Mouse (Mus musculus): ENCODE results near the gene Chek1. TPM values are rescaled to one million over a fixed set of nuclear protein-coding genes. Genes with fewer than 3 reads are reported as not detected.
A peak's percentile ranks its signal among the peaks of the same experiment; 100 is the strongest.

The Chek1 gene
- total and polyA plus RNA-seq, 2 experiments from 2014 or later, result 4.3 to 5.1 TPM

- Histone ChIP-seq H3K27me3 (ENCODE audit: insufficient read depth, low read length) (no peaks in the 10 kb centered on the region), H3K36me3 (ENCODE audit: insufficient read depth, low read length) (0 out of 2 replicates have a peak, but pooled peaks cover 4% of the 10 kb centered on the region), H3K9me3 (ENCODE audit: low read length) (no peaks in the 10 kb centered on the region), H3K4me1 (ENCODE audit: insufficient read depth, low read length) (peaks cover 7% of the 10 kb centered on the region; the same call in 1 of the 2 replicates), H3K9ac (replicated peaks; ENCODE audit: low read length) (peak overlapping the region; percentile 56), H3K27ac (peak overlapping the region; percentile 65), H3K4me2 (ENCODE audit: low read depth, low read length) (peak overlapping the region; percentile 96), H3K4me3 (ENCODE audit: low read length) (peak overlapping the region; percentile 50)
- TF ChIP-seq CTCF (IDR thresholded peaks at IDR 0.05; ENCODE audit: low read depth), result no peak
- ATAC-seq (peak; percentile 94), DNase-seq (ENCODE audit: low spot score) (peak; percentile 96)
- WGBS, result under 1% methylated on average over 52 of the region's 53 CpGs
Observed at GRCm38 (mm10) chr9:36726131-36727033, 483 bp downstream of the Chek1 start.

- Histone ChIP-seq H3K4me2 (ENCODE audit: low read depth, low read length) (no peak overlapping the region), H3K4me3 (ENCODE audit: low read length) (no peak overlapping the region), H3K27ac (no peak overlapping the region), H3K27me3 (ENCODE audit: insufficient read depth, low read length) (no peaks in the 10 kb centered on the region), H3K9ac (replicated peaks; ENCODE audit: low read length) (no peak overlapping the region), H3K9me3 (ENCODE audit: low read length) (no peaks in the 10 kb centered on the region), H3K4me1 (ENCODE audit: insufficient read depth, low read length) (no peaks in the 10 kb centered on the region), H3K36me3 (ENCODE audit: insufficient read depth, low read length) (no peaks in the 10 kb centered on the region)
- DNase-seq (ENCODE audit: low spot score), result peak; percentile 48
- TF ChIP-seq CTCF (IDR thresholded peaks at IDR 0.05; ENCODE audit: low read depth), result peak; percentile 51
- WGBS, result 65% methylated on average over 3 of the region's 3 CpGs
- no peak for ATAC-seq
Observed at GRCm38 (mm10) chr9:36716624-36717023, 10.2 kb downstream of the Chek1 start.

DNA sequence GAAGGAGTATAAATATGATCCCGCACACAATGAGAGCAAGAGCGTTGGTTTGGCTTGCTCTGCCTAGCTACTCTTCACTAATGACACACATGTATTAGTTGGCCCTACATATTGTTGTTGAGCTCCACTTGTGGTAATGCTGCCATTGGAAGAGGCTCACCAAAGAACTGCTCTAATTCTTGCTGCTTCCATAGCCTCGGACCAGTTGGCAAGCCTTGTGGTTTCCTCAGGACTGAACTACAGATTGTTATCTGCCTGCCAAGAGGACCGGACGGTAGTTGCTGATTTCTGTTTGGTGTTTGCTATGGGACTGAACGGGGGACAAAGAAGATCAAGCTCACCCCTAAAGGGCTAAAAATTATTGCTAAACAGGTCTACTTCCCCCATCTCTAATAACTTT, 19.6 kb downstream of the Chek1 start:
- H3K36me3 ChIP-seq (ENCODE audit: insufficient read depth, low read length), result no peaks in the 10 kb centered on the region
- H3K4me2 ChIP-seq (ENCODE audit: low read depth, low read length), result no peak overlapping the region
- DNase-seq (ENCODE audit: low spot score), result no peak
- H3K9ac ChIP-seq (replicated peaks; ENCODE audit: low read length), result no peak overlapping the region
- no peak overlapping the region for H3K27ac ChIP-seq
- no peaks in the 10 kb centered on the region for H3K9me3 ChIP-seq (ENCODE audit: low read length)
- WGBS, result 93% methylated on average over 6 of the region's 6 CpGs
- TF ChIP-seq CTCF (IDR thresholded peaks at IDR 0.05; ENCODE audit: low read depth), result no peak
- ATAC-seq, result no peak
- H3K27me3 ChIP-seq (ENCODE audit: insufficient read depth, low read length), result no peaks in the 10 kb centered on the region
- no peak overlapping the region for H3K4me3 ChIP-seq (ENCODE audit: low read length)
- no peaks in the 10 kb centered on the region for H3K4me1 ChIP-seq (ENCODE audit: insufficient read depth, low read length)

DNA sequence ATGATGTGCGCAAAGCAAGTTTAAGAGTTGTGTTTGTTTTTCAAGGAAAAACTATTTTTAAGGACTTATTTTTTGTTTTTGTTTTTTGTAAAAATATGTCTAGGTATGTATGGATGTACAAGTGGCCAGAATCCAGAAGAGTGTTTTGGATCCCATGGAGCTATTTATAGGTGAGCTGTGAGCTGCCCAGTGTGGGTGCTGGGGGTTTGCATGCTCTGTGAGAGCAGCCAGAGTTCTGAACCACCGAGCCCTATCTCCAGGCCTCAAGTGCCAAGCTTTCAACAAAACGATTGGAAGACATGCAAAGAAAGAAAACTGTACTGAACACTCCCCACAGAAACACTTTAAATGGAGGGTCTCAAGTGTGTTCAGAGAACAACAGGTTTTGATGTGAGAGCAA, 20.9 kb downstream of the Chek1 start:
- no peak for DNase-seq (ENCODE audit: low spot score)
- 90% methylated on average over 3 of the region's 3 CpGs for WGBS
- Histone ChIP-seq H3K27ac (no peak overlapping the region), H3K9me3 (ENCODE audit: low read length) (no peaks in the 10 kb centered on the region), H3K4me3 (ENCODE audit: low read length) (no peak overlapping the region), H3K27me3 (ENCODE audit: insufficient read depth, low read length) (no peaks in the 10 kb centered on the region), H3K4me1 (ENCODE audit: insufficient read depth, low read length) (no peaks in the 10 kb centered on the region), H3K4me2 (ENCODE audit: low read depth, low read length) (no peak overlapping the region), H3K36me3 (ENCODE audit: insufficient read depth, low read length) (no peaks in the 10 kb centered on the region), H3K9ac (replicated peaks; ENCODE audit: low read length) (no peak overlapping the region)
- no peak for ATAC-seq
- no peak for TF ChIP-seq CTCF (IDR thresholded peaks at IDR 0.05; ENCODE audit: low read depth)

DNA sequence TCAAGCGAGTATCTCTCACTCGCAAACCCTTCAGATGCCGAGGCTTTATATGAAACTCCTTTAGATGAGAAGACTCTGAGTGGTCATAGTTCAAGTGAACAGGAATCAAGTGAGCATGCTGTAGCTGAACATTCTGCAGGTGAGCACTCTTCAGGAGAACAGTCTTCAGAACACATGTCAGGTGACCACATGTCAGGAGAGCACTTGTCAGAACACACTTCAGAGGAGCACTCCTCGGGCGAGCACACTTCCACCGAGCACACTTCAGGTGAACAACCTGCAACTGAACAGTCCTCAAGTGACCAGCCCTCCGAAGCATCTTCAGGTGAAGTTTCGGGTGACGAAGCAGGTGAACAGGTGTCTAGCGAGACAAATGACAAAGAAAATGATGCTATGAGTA, 32.6 kb downstream of the Chek1 start:
- Histone ChIP-seq H3K9ac (replicated peaks; ENCODE audit: low read length) (no peak overlapping the region), H3K27me3 (ENCODE audit: insufficient read depth, low read length) (no peaks in the 10 kb centered on the region), H3K4me1 (ENCODE audit: insufficient read depth, low read length) (no peaks in the 10 kb centered on the region), H3K4me2 (ENCODE audit: low read depth, low read length) (no peak overlapping the region), H3K4me3 (ENCODE audit: low read length) (no peak overlapping the region), H3K9me3 (ENCODE audit: low read length) (no peaks in the 10 kb centered on the region), H3K36me3 (ENCODE audit: insufficient read depth, low read length) (no peaks in the 10 kb centered on the region), H3K27ac (no peak overlapping the region)
- 93% methylated on average over 10 of the region's 10 CpGs for WGBS
- no peak for TF ChIP-seq CTCF (IDR thresholded peaks at IDR 0.05; ENCODE audit: low read depth)
- DNase-seq (ENCODE audit: low spot score) (no peak), ATAC-seq (no peak)

GRCm38 (mm10) chr9:36692920-36693319, 33.9 kb downstream of the Chek1 start, which contains the start of gene Acrv1:
Gene Acrv1 (plus strand): TSS chr9:36693220.
- H3K27me3 ChIP-seq (ENCODE audit: insufficient read depth, low read length), result no peaks in the 10 kb centered on the region
- no peaks in the 10 kb centered on the region for H3K4me1 ChIP-seq (ENCODE audit: insufficient read depth, low read length)
- WGBS, result 70% methylated on average over 1 of the region's 1 CpGs
- no peak within 1 kb of the TSS for H3K4me2 ChIP-seq (ENCODE audit: low read depth, low read length)
- ATAC-seq (no peak), DNase-seq (ENCODE audit: low spot score) (no peak)
- no peaks in the 10 kb centered on the region for H3K36me3 ChIP-seq (ENCODE audit: insufficient read depth, low read length)
- no peak within 1 kb of the TSS for H3K9ac ChIP-seq (replicated peaks; ENCODE audit: low read length)
- no peaks in the 10 kb centered on the region for H3K9me3 ChIP-seq (ENCODE audit: low read length)
- no peak for TF ChIP-seq CTCF (IDR thresholded peaks at IDR 0.05; ENCODE audit: low read depth)
- H3K4me3 ChIP-seq (ENCODE audit: low read length), result no peak within 1 kb of the TSS
- H3K27ac ChIP-seq, result no peak within 1 kb of the TSS

GRCm38 (mm10) chr9:36687329-36687728, 39.5 kb downstream of the Chek1 start:
- no peaks in the 10 kb centered on the region for H3K9me3 ChIP-seq (ENCODE audit: low read length)
- no peak overlapping the region for H3K4me3 ChIP-seq (ENCODE audit: low read length)
- H3K36me3 ChIP-seq (ENCODE audit: insufficient read depth, low read length), result no peaks in the 10 kb centered on the region
- H3K9ac ChIP-seq (replicated peaks; ENCODE audit: low read length), result no peak overlapping the region
- DNase-seq (ENCODE audit: low spot score) (peak; percentile 39), ATAC-seq (no peak)
- no peak for TF ChIP-seq CTCF (IDR thresholded peaks at IDR 0.05; ENCODE audit: low read depth)
- no peaks in the 10 kb centered on the region for H3K4me1 ChIP-seq (ENCODE audit: insufficient read depth, low read length)
- H3K27ac ChIP-seq, result no peak overlapping the region
- H3K4me2 ChIP-seq (ENCODE audit: low read depth, low read length), result no peak overlapping the region
- H3K27me3 ChIP-seq (ENCODE audit: insufficient read depth, low read length), result no peaks in the 10 kb centered on the region
